Mouse (Mus musculus): ENCODE data around the gene Cops7b. TPM values are rescaled to one million over a fixed set of nuclear protein-coding genes. Genes with fewer than 3 reads are reported as not detected.

The Cops7b gene
- polyA plus RNA-seq, 1 experiment = 67.6 TPM

GRCm38 (mm10) chr1:86569292-86569860 is 13.3 kb upstream of the Cops7b start:
- WGBS = 98% methylated on average over 2 of the region's 2 CpGs
- no peak for DNase-seq
- TF ChIP-seq CTCF (IDR thresholded peaks at IDR 0.05; ENCODE audit: borderline replicate concordance, control insufficient read depth, extremely low read depth, insufficient read depth, low read length, poor library complexity) = no peak
- TF ChIP-seq POLR2A (IDR thresholded peaks at IDR 0.05; ENCODE audit: control insufficient read depth, extremely low read depth, insufficient read depth, low read length, poor library complexity) = no peak
- Histone ChIP-seq H3K27me3 (ENCODE audit: control insufficient read depth, insufficient read depth, low read length) (no peaks in the 10 kb centered on the region), H3K4me1 (replicated peaks; ENCODE audit: control insufficient read depth, insufficient read depth, low read length) (no peaks in the 10 kb centered on the region), H3K36me3 (ENCODE audit: control insufficient read depth, insufficient read depth, low read length) (no peaks in the 10 kb centered on the region), H3K4me3 (ENCODE audit: control insufficient read depth, insufficient read depth, low read length) (no peak overlapping the region), H3K27ac (ENCODE audit: control insufficient read depth, insufficient read depth, low read length) (no peak overlapping the region)

- no peak overlapping the region for H3K27ac ChIP-seq (ENCODE audit: control insufficient read depth, insufficient read depth, low read length)
- 90% methylated on average over 2 of the region's 2 CpGs for WGBS
- TF ChIP-seq CTCF (IDR thresholded peaks at IDR 0.05; ENCODE audit: borderline replicate concordance, control insufficient read depth, extremely low read depth, insufficient read depth, low read length, poor library complexity) (no peak), POLR2A (IDR thresholded peaks at IDR 0.05; ENCODE audit: control insufficient read depth, extremely low read depth, insufficient read depth, low read length, poor library complexity) (no peak)
- no peaks in the 10 kb centered on the region for H3K4me1 ChIP-seq (replicated peaks; ENCODE audit: control insufficient read depth, insufficient read depth, low read length)
- no peaks in the 10 kb centered on the region for H3K27me3 ChIP-seq (ENCODE audit: control insufficient read depth, insufficient read depth, low read length)
- H3K4me3 ChIP-seq (ENCODE audit: control insufficient read depth, insufficient read depth, low read length) = no peak overlapping the region
- H3K36me3 ChIP-seq (ENCODE audit: control insufficient read depth, insufficient read depth, low read length) = no peaks in the 10 kb centered on the region
- no peak for DNase-seq
Observed at GRCm38 (mm10) chr1:86571381-86571780, 11.3 kb upstream of the Cops7b start.

GRCm38 (mm10) chr1:86571941-86572340 is 10.8 kb upstream of the Cops7b start:
- WGBS = 96% methylated on average over 4 of the region's 4 CpGs
- Histone ChIP-seq H3K4me3 (ENCODE audit: control insufficient read depth, insufficient read depth, low read length) (no peak overlapping the region), H3K27ac (ENCODE audit: control insufficient read depth, insufficient read depth, low read length) (no peak overlapping the region), H3K4me1 (replicated peaks; ENCODE audit: control insufficient read depth, insufficient read depth, low read length) (no peaks in the 10 kb centered on the region), H3K27me3 (ENCODE audit: control insufficient read depth, insufficient read depth, low read length) (no peaks in the 10 kb centered on the region), H3K36me3 (ENCODE audit: control insufficient read depth, insufficient read depth, low read length) (no peaks in the 10 kb centered on the region)
- no peak for DNase-seq
- no peak for TF ChIP-seq POLR2A (IDR thresholded peaks at IDR 0.05; ENCODE audit: control insufficient read depth, extremely low read depth, insufficient read depth, low read length, poor library complexity)

GRCm38 (mm10) chr1:86580426-86580825 is 2.3 kb upstream of the Cops7b start:
- Histone ChIP-seq H3K27ac (ENCODE audit: control insufficient read depth, insufficient read depth, low read length) (no peak overlapping the region), H3K27me3 (ENCODE audit: control insufficient read depth, insufficient read depth, low read length) (no peaks in the 10 kb centered on the region), H3K4me3 (ENCODE audit: control insufficient read depth, insufficient read depth, low read length) (no peak overlapping the region), H3K4me1 (replicated peaks; ENCODE audit: control insufficient read depth, insufficient read depth, low read length) (0 out of 2 replicates have a peak, but pooled peaks cover 3% of the 10 kb centered on the region), H3K36me3 (ENCODE audit: control insufficient read depth, insufficient read depth, low read length) (no peaks in the 10 kb centered on the region)
- WGBS = 29% methylated on average over 6 of the region's 6 CpGs
- DNase-seq = no peak
- TF ChIP-seq POLR2A (IDR thresholded peaks at IDR 0.05; ENCODE audit: control insufficient read depth, extremely low read depth, insufficient read depth, low read length, poor library complexity) (no peak), CTCF (IDR thresholded peaks at IDR 0.05; ENCODE audit: borderline replicate concordance, control insufficient read depth, extremely low read depth, insufficient read depth, low read length, poor library complexity) (no peak)

- no peak for TF ChIP-seq CTCF (IDR thresholded peaks at IDR 0.05; ENCODE audit: borderline replicate concordance, control insufficient read depth, extremely low read depth, insufficient read depth, low read length, poor library complexity)
- TF ChIP-seq POLR2A (IDR thresholded peaks at IDR 0.05; ENCODE audit: control insufficient read depth, extremely low read depth, insufficient read depth, low read length, poor library complexity) = no peak
- peaks cover 6% of the 10 kb centered on the region for H3K4me1 ChIP-seq (replicated peaks; ENCODE audit: control insufficient read depth, insufficient read depth, low read length)
- H3K4me3 ChIP-seq (ENCODE audit: control insufficient read depth, insufficient read depth, low read length) = peak overlapping the region; percentile 73
- 2% methylated on average over 37 of the region's 38 CpGs for WGBS
- no peaks in the 10 kb centered on the region for H3K27me3 ChIP-seq (ENCODE audit: control insufficient read depth, insufficient read depth, low read length)
- peak; percentile 22 for DNase-seq
- no peak overlapping the region for H3K27ac ChIP-seq (ENCODE audit: control insufficient read depth, insufficient read depth, low read length)
- H3K36me3 ChIP-seq (ENCODE audit: control insufficient read depth, insufficient read depth, low read length) = no peaks in the 10 kb centered on the region
Observed at GRCm38 (mm10) chr1:86581692-86582450, 833 bp upstream of the Cops7b start.

- H3K4me3 ChIP-seq (ENCODE audit: control insufficient read depth, insufficient read depth, low read length) = no peak overlapping the region
- no peak for TF ChIP-seq POLR2A (IDR thresholded peaks at IDR 0.05; ENCODE audit: control insufficient read depth, extremely low read depth, insufficient read depth, low read length, poor library complexity)
- no peak for TF ChIP-seq CTCF (IDR thresholded peaks at IDR 0.05; ENCODE audit: borderline replicate concordance, control insufficient read depth, extremely low read depth, insufficient read depth, low read length, poor library complexity)
Observed at GRCm38 (mm10) chr1:86583709-86584108, 1.0 kb downstream of the Cops7b start.

More at GRCm38 (mm10) chr1:86583709-86584108, 1.0 kb downstream of the Cops7b start:
- no peak overlapping the region for H3K27ac ChIP-seq (ENCODE audit: control insufficient read depth, insufficient read depth, low read length)
- DNase-seq = no peak
- H3K27me3 ChIP-seq (ENCODE audit: control insufficient read depth, insufficient read depth, low read length) = no peaks in the 10 kb centered on the region
- no peaks in the 10 kb centered on the region for H3K36me3 ChIP-seq (ENCODE audit: control insufficient read depth, insufficient read depth, low read length)
- WGBS = 92% methylated on average over 2 of the region's 2 CpGs
- H3K4me1 ChIP-seq (replicated peaks; ENCODE audit: control insufficient read depth, insufficient read depth, low read length) = peaks cover 6% of the 10 kb centered on the region
